Mouse (Mus musculus) limb, embryonic 14.5 days (tissue): ENCODE data around the gene Cadm1. TPM values are rescaled to one million over a fixed set of nuclear protein-coding genes. Genes with fewer than 3 reads are reported as not detected.

Experiments used
- ATAC-seq: fragments of 200-750 bp; cut with Nextera tagmentation; 2 replicates; pipeline ENCODE4 v1.8.0; 2017; ENCODE audit warnings: low read depth, moderate number of reproducible peaks, moderate TSS enrichment; ENCODE audit not compliant: low FRiP score
- DNase-seq: peaks from one replicate; pipeline ENCODE4 v3.0.0-alpha.2; 2015; ENCODE audit warnings: low spot score
- H3K27ac ChIP-seq: fragments of 300-500 bp; sonication (generic); replicated peaks from 2 replicates; pipeline ENCODE4 v1.5.1; 2014; ENCODE audit warnings: low read depth, mild to moderate bottlenecking, low read length, moderate library complexity, mixed read lengths
- H3K27me3 ChIP-seq: fragments of 300-500 bp; sonication (generic); 2 replicates; pipeline ENCODE4 v1.6.1; 2014; ENCODE audit warnings: low read length, mixed read lengths; ENCODE audit not compliant: control insufficient read depth, insufficient read depth
- H3K36me3 ChIP-seq: fragments of 300-500 bp; sonication (generic); 2 replicates; pipeline ENCODE4 v1.6.1; 2014; ENCODE audit warnings: mild to moderate bottlenecking, low read length, moderate library complexity, mixed read lengths; ENCODE audit not compliant: control insufficient read depth, insufficient read depth
- H3K4me1 ChIP-seq: fragments of 300-500 bp; sonication (generic); 2 replicates; pipeline ENCODE4 v1.6.1; 2014; ENCODE audit warnings: antibody characterized with exemption, low read length, mixed read lengths; ENCODE audit not compliant: control insufficient read depth, insufficient read depth
- H3K4me2 ChIP-seq: fragments of 300-500 bp; sonication (generic); replicated peaks from 2 replicates; pipeline ENCODE4 v1.6.1; 2014; ENCODE audit warnings: low read depth, mild to moderate bottlenecking, low read length, moderate library complexity; ENCODE audit not compliant: severe bottlenecking
- H3K4me3 ChIP-seq: fragments of 300-500 bp; sonication (generic); replicated peaks from 2 replicates; pipeline ENCODE4 v1.5.1; 2014; ENCODE audit warnings: low read length
- H3K9ac ChIP-seq: fragments of 300-500 bp; sonication (generic); 2 replicates; pipeline ENCODE4 v1.6.1; 2014; ENCODE audit warnings: mild to moderate bottlenecking, low read depth, low read length, moderate library complexity; ENCODE audit not compliant: severe bottlenecking
- H3K9me3 ChIP-seq: fragments of 300-500 bp; sonication (generic); 2 replicates; pipeline ENCODE4 v1.6.1; 2016; ENCODE audit warnings: low read length; ENCODE audit not compliant: control insufficient read depth
- POLR2A ChIP-seq: fragments of 200-500 bp; IDR thresholded peaks from 2 replicates; pipeline ENCODE4 v1.8.0; 2012; ENCODE audit warnings: inconsistent platforms, mild to moderate bottlenecking, moderate library complexity, borderline replicate concordance; ENCODE audit not compliant: insufficient read depth, insufficient read length; ENCODE audit errors: extremely low read depth
- WGBS: fragments of 180-500 bp; shearing (Covaris S2); extraction: QIAGEN DNeasy Blood & Tissue Kit; methylation state at CpG from one replicate; pipeline ENCODE4 v1.1.7; 2014; 5-methylcytosine and 5-hydroxymethylcytosine counted together
- polyA plus RNA-seq, 2 experiments: library from polyadenylated mRNA; depleted of rRNA in 1 of 2; stranded (reverse) in 1 of 2; unstranded in 1 of 2; fragments of >200 nt; fragmentation: Nextera tagmentation in 1 of 2; extraction: Ambion mirVana in 1 of 2; gene quantifications; 2 replicates each; pipeline versions ENCODE4 v1.2.1 to v1.2.3; 2012 to 2014

Cadm1 gene
- polyA plus RNA-seq, 2 experiments, result 15.4 to 37.5 TPM

DNA sequence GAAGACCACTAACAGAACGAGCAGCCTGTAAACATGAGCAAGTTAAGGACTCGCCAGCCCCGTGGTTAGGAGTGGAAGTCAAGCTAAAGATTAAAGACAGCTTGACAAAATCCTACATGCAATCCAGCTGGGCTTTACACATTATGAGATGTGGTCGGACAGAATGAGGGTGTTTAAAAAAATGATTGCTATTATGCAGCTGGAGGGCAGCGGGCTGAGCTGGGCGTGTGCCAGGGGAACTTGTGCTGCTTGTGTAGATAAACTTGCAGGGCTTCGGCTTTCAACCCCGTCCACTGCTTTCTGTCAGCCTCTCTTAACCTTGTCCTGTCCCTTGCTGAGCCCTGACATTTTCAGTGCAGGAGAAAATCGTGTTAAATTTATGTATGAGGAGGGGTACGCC is 158.3 kb downstream of the Cadm1 start:
- no peaks in the 10 kb centered on the region for H3K36me3 ChIP-seq
- no peak overlapping the region for H3K4me3 ChIP-seq
- no peaks in the 10 kb centered on the region for H3K9me3 ChIP-seq
- TF ChIP-seq POLR2A, result no peak
- no peak for ATAC-seq
- 15% methylated on average over 10 of the region's 10 CpGs for WGBS
- H3K27ac ChIP-seq, result no peak overlapping the region
- peaks cover 19% of the 10 kb centered on the region for H3K4me1 ChIP-seq
- H3K4me2 ChIP-seq, result peak overlapping the region; percentile 16; the same call in 1 of the 2 replicates
- no peak overlapping the region for H3K9ac ChIP-seq
- no peaks in the 10 kb centered on the region for H3K27me3 ChIP-seq
- DNase-seq, result peak; percentile 57

DNA sequence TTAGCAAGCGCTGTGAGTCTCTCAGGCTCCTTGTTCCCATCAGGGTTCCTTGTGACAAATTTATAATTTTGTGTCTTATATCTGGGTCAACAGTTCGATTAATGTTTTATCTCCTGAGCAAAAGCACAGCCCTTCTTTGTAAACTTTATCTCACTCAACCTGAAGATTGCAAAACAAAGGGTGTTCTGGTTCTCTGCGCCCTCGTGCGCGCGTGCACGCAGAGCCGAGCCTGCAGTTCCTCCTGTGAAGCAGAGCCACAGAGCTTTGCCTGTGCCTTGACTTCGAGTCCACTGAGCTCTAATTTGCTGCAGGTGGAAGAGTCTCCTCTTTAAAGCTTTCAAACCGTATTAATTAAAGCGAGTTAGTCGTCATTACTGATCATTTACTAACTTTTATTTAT is 162.9 kb downstream of the Cadm1 start:
- no peaks in the 10 kb centered on the region for H3K9me3 ChIP-seq
- no peaks in the 10 kb centered on the region for H3K36me3 ChIP-seq
- H3K4me2 ChIP-seq, result no peak overlapping the region
- H3K27me3 ChIP-seq, result no peaks in the 10 kb centered on the region
- H3K4me3 ChIP-seq, result no peak overlapping the region
- no peak overlapping the region for H3K27ac ChIP-seq
- DNase-seq (no peak), ATAC-seq (no peak)
- H3K4me1 ChIP-seq, result peaks cover 11% of the 10 kb centered on the region
- TF ChIP-seq POLR2A, result no peak
- H3K9ac ChIP-seq, result no peak overlapping the region
- WGBS, result 41% methylated on average over 13 of the region's 13 CpGs

DNA sequence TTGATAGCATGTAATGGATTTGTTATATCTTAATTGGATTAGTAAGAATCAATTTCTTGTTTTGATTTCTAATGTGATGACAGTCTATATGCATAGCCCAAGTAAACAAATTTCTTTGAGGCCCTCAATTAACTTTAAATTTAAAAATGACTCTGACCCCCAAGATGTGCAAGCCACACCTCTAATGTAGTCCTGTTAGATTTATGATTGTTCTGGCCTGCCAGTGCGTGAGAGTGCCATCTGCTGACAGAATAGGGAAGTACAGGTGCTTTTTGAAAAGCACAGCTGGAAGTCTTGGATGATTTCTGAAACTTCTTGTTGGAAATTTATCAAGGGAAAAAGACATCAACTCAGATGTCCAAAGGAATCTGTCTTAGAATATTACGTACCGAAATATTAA is 169.1 kb downstream of the Cadm1 start:
- ATAC-seq, result no peak
- peak; percentile 61 for DNase-seq
- no peak for TF ChIP-seq POLR2A
- H3K4me2 ChIP-seq, result no peak overlapping the region
- H3K4me1 ChIP-seq, result no peaks in the 10 kb centered on the region
- no peak overlapping the region for H3K4me3 ChIP-seq
- no peaks in the 10 kb centered on the region for H3K27me3 ChIP-seq
- H3K9me3 ChIP-seq, result no peaks in the 10 kb centered on the region
- H3K27ac ChIP-seq, result no peak overlapping the region
- no peak overlapping the region for H3K9ac ChIP-seq
- no peaks in the 10 kb centered on the region for H3K36me3 ChIP-seq
- 53% methylated on average over 3 of the region's 3 CpGs for WGBS

DNA sequence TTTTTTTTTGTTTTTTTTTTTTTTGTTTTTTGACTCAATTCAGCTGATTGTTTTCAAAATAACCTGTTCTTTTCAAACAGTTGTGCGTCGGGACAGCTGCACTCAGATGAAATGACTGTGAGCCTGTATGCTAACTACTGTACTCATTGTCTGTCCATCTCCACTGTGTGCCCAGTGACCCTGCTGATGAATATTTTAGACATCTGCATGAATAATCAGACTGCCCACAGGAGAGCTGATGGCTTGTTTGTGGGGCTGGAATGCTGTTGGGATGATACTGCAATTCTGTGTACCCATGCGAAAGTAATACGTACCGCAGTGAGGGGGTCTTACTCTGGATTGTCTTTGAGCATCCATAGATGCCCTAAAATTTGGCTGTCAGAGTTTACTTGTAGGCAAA is 170.0 kb downstream of the Cadm1 start:
- ATAC-seq (no peak), DNase-seq (no peak)
- Histone ChIP-seq H3K27me3 (no peaks in the 10 kb centered on the region), H3K9ac (no peak overlapping the region), H3K4me1 (no peaks in the 10 kb centered on the region), H3K9me3 (no peaks in the 10 kb centered on the region), H3K36me3 (no peaks in the 10 kb centered on the region), H3K4me3 (no peak overlapping the region), H3K27ac (no peak overlapping the region), H3K4me2 (no peak overlapping the region)
- WGBS, result 97% methylated on average over 5 of the region's 5 CpGs
- TF ChIP-seq POLR2A, result no peak

DNA sequence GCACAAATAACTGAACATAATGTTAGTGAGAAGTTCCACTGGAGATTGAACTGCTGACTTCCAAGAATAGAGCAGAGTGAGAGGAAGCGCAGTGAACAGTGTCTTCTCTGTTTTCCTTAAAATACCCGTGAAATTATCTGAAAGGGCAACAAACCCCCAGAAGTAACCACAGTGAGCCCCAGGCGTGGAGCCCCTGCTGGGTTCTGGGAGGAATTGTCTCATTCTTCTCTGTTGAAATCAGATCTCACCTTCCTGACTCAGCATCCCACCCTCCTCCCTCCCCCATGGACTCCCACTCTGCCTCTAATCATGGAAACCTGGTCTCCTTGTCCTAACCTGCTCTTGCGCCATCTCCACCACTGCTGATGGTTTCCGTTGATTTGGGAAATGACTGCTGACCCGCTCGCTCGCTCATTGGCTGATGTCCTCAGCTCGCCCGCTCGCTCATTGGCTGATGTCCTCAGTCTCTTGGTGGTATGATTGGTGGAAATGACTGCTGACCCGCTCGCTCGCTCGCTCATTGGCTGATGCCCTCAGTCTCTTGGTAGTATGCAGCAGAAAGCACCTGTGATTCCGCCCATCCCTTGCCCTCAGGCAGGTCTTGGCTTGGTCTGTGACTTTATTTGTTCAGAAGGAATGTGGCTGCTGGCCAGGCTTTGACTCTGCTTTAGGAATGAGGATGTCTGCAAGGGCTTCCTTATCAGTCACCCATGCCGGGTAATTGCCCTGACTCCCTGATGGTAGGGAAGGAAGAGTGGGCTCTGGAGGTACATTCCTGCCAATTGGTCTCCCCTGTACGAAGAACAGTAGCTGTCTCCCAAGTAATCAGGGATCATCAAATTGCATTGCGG is 173.3 kb downstream of the Cadm1 start:
- 91% methylated on average over 19 of the region's 19 CpGs for WGBS
- Histone ChIP-seq H3K4me2 (no peak overlapping the region), H3K9me3 (no peaks in the 10 kb centered on the region), H3K27me3 (no peaks in the 10 kb centered on the region), H3K36me3 (no peaks in the 10 kb centered on the region), H3K9ac (no peak overlapping the region), H3K4me1 (no peaks in the 10 kb centered on the region), H3K27ac (no peak overlapping the region), H3K4me3 (no peak overlapping the region)
- DNase-seq (no peak), ATAC-seq (no peak)
- TF ChIP-seq POLR2A, result no peak

DNA sequence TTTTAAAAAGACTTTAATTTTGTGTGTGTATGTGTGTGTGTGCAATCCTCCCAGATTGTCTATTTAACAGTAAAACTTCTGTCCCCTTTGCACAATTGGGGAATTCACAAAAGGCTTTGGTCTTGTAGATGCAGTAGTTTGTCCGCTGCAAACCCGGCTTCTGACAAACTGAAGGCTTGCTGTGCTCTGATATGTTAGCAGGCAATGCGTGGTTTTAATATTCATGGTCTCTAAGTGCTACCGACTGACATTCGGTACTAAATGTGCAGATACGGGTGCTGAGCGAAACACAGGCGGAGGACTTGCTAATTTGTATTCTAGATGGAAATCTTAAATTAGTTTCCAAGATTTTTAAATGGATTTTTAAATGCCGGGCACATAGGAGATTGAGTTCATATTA is 176.4 kb downstream of the Cadm1 start:
- Histone ChIP-seq H3K36me3 (no peaks in the 10 kb centered on the region), H3K27ac (no peak overlapping the region), H3K27me3 (no peaks in the 10 kb centered on the region; the same call in 1 of the 2 replicates), H3K4me2 (no peak overlapping the region), H3K4me1 (no peaks in the 10 kb centered on the region), H3K9me3 (peaks cover 3% of the 10 kb centered on the region; the same call in 1 of the 2 replicates), H3K4me3 (no peak overlapping the region), H3K9ac (no peak overlapping the region)
- TF ChIP-seq POLR2A, result no peak
- no peak for ATAC-seq
- no peak for DNase-seq
- WGBS, result 77% methylated on average over 9 of the region's 9 CpGs
